In the genomic region with DNA sequence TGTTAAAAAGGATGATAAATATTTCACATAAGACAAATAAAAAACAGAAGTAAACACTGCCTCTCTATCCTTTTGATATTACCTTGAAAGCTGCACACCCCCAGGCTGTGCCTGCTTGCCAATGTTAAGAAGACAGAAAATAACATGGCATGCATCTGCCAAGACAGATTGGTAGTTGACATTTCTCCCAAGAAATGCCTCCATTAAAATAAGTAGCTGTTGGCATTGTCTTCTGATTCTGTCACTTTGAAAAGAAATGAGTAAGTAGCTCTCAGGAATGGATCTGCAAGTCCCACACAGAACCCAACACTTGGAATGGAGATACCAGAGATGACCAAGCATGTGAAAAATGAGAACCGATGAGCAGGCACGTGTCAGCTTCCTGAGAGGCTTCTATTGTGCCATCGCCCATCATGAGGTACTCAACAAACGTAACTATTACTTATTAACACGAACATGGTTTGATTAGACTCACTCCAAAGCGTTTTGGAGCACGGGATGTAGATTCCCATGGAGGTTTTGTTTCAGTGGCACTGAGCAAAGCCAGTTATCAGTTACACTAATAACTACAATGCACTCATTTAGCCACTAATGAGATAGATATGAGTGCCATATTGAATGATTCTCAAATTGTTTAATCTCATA, we compare ENCODE assay signal across 28 mouse cellular contexts.
DNase-seq lines count a peak whose midpoint lies in the region; ATAC-seq and TF ChIP-seq lines count a peak whose summit lies in the region.
"Had no signal": no experiment of that assay in that cellular context is flagged by ENCODE, and none has a peak within 500 bp of the region (broad histone marks: within the 10 kb centered on the region; RNA-seq: fewer than 3 reads in every experiment).

No protein-coding gene starts in this region.

- no peak overlapping the region for H3K4me3 ChIP-seq in forebrain, postnatal 0 days (ENCODE audit: low read depth, low read length)
- H3K4me3 ChIP-seq in forebrain, embryonic 16.5 days (replicated peaks; ENCODE audit: low read length), result no peak overlapping the region
- H3K4me3 ChIP-seq in cerebellum, adult 2 months (replicated peaks; ENCODE audit: insufficient read depth, low read depth, low read length), result no peak overlapping the region
- H3K4me3 ChIP-seq: forebrain, embryonic 10.5 days; forebrain, embryonic 15.5 days; gastrocnemius, adult 2 months; heart, embryonic 13.5 days had no signal

- ATAC-seq in forebrain, postnatal 0 days, result peak; percentile 29; the same call in 1 of the 2 replicates
- no peak; the same call in 1 of the 2 replicates for ATAC-seq in forebrain, embryonic 16.5 days
- ATAC-seq: forebrain, embryonic 15.5 days; hindbrain, postnatal 0 days; inflammation-experienced regulatory T-cells, adult 6 months; intestine, embryonic 16.5 days had no signal

- no peak overlapping the region for H3K27ac ChIP-seq in forebrain, postnatal 0 days (ENCODE audit: low read depth, low read length)
- no peak overlapping the region for H3K27ac ChIP-seq in forebrain, embryonic 16.5 days (ENCODE audit: low read length)
- H3K27ac ChIP-seq in cerebellum, adult 2 months (ENCODE audit: insufficient read depth, low read length), result no peak overlapping the region
- H3K27ac ChIP-seq: forebrain, embryonic 10.5 days; forebrain, embryonic 15.5 days; gastrocnemius, adult 2 months; heart, embryonic 13.5 days; hindbrain, embryonic 14.5 days; hindbrain, postnatal 0 days had no signal

- TF ChIP-seq CTCF in forebrain, postnatal 0 days (IDR thresholded peaks at IDR 0.05; ENCODE audit: low read depth), result no peak
- TF ChIP-seq CTCF in brain, embryonic 14.5 days (IDR thresholded peaks at IDR 0.05; ENCODE audit: borderline replicate concordance, extremely low read depth, insufficient read depth, insufficient read length), result no peak
- no peak for TF ChIP-seq CTCF in cerebellum, adult 2 months (IDR thresholded peaks at IDR 0.05; ENCODE audit: borderline replicate concordance, insufficient read depth, low read depth, low read length)

- 83% methylated on average over 7 of the region's 7 CpGs for WGBS in forebrain, postnatal 0 days
- WGBS in forebrain, embryonic 16.5 days, result 90% methylated on average over 7 of the region's 7 CpGs
- WGBS in cerebellum, adult 2 months, result 76% methylated on average over 7 of the region's 7 CpGs

- no peaks in the 10 kb centered on the region for H3K9me3 ChIP-seq in forebrain, postnatal 0 days (ENCODE audit: low read length)
- H3K9me3 ChIP-seq in forebrain, embryonic 16.5 days (ENCODE audit: control insufficient read depth, low read length), result no peaks in the 10 kb centered on the region
- H3K9me3 ChIP-seq: forebrain, embryonic 10.5 days; forebrain, embryonic 15.5 days; G1E; heart, embryonic 13.5 days had no signal

- DNase-seq in forebrain, postnatal 0 days, result peak; percentile 35
- DNase-seq in layer of hippocampus, adult 9-11 months, result peak; percentile 51
- no peak for DNase-seq in layer of hippocampus, adult 11-12 months (ENCODE audit: low spot score)
- DNase-seq in Muller cell, postnatal 12 days (ENCODE audit: inconsistent ontology term), result peak; percentile 52
- DNase-seq in brain, embryonic 14.5 days (ENCODE audit: low read depth), result peak; percentile 39
- no peak for DNase-seq in cerebellum, adult 2 months
- DNase-seq: adrenal gland, adult 2 months; adrenal gland, postnatal 14 days; B cell, adult 2 months; cerebellum, adult 11 months; cerebellum, adult 8-10 months; cerebellum, postnatal 10 days; cerebellum, postnatal 36 days; gastrocnemius, adult 2 months; gastrocnemius, postnatal 14 days; heart, adult 18-20 months; heart, postnatal 14 days; heart, postnatal 4 days had no signal

- no peaks in the 10 kb centered on the region for H3K36me3 ChIP-seq in forebrain, postnatal 0 days (ENCODE audit: insufficient read depth)
- H3K36me3 ChIP-seq in forebrain, embryonic 16.5 days (ENCODE audit: control insufficient read depth, insufficient read depth), result no peaks in the 10 kb centered on the region
- H3K36me3 ChIP-seq: forebrain, embryonic 10.5 days; forebrain, embryonic 15.5 days; G1E; heart, embryonic 13.5 days had no signal

- no peaks in the 10 kb centered on the region for H3K4me1 ChIP-seq in forebrain, postnatal 0 days (ENCODE audit: insufficient read depth)
- H3K4me1 ChIP-seq in forebrain, embryonic 16.5 days (replicated peaks; ENCODE audit: control insufficient read depth, insufficient read depth, low read length), result 0 out of 2 replicates have a peak, but pooled peaks cover 2% of the 10 kb centered on the region
- no peaks in the 10 kb centered on the region for H3K4me1 ChIP-seq in cerebellum, adult 2 months (ENCODE audit: control insufficient read depth, insufficient read depth, low read length)

- H3K9ac ChIP-seq in forebrain, postnatal 0 days, result no peak overlapping the region
- no peak overlapping the region for H3K9ac ChIP-seq in forebrain, embryonic 16.5 days (replicated peaks; ENCODE audit: low read depth, low read length)
- H3K9ac ChIP-seq: forebrain, embryonic 15.5 days; heart, embryonic 13.5 days; hindbrain, embryonic 14.5 days had no signal

- TF ChIP-seq POLR2A in brain, embryonic 14.5 days (IDR thresholded peaks at IDR 0.05; ENCODE audit: borderline replicate concordance, extremely low read depth, insufficient read depth, insufficient read length, poor library complexity, severe bottlenecking), result no peak
- TF ChIP-seq POLR2A in cerebellum, adult 2 months (IDR thresholded peaks at IDR 0.05; ENCODE audit: borderline replicate concordance, insufficient read depth, low read length), result no peak

- H3K27me3 ChIP-seq in forebrain, postnatal 0 days (ENCODE audit: insufficient read depth, low read length), result no peaks in the 10 kb centered on the region
- no peaks in the 10 kb centered on the region for H3K27me3 ChIP-seq in forebrain, embryonic 16.5 days (replicated peaks; ENCODE audit: control insufficient read depth, insufficient read depth, low read length)
- H3K27me3 ChIP-seq in cerebellum, adult 2 months (ENCODE audit: control insufficient read depth, insufficient read depth, low read length), result no peaks in the 10 kb centered on the region
- H3K27me3 ChIP-seq: CH12.LX; forebrain, embryonic 15.5 days; heart, embryonic 13.5 days had no signal

- no peak overlapping the region for H3K4me2 ChIP-seq in forebrain, postnatal 0 days (ENCODE audit: low read depth)
- H3K4me2 ChIP-seq in forebrain, embryonic 16.5 days (ENCODE audit: low read length), result no peak overlapping the region
- H3K4me2 ChIP-seq: forebrain, embryonic 15.5 days; heart, embryonic 13.5 days; hindbrain, embryonic 14.5 days had no signal

Comparison
In these comparisons a context has a peak if more than half of its experiments do, and no peak if none do; other contexts are left out.
1. DNase-seq: peak in forebrain, postnatal 0 days (single experiment), layer of hippocampus, adult 9-11 months (single experiment), Muller cell, postnatal 12 days (single experiment) and brain, embryonic 14.5 days (single experiment); none in layer of hippocampus, adult 11-12 months (single experiment) and cerebellum, adult 2 months (0 of 2).